Mouse (Mus musculus) thymus, adult 2 months (tissue): ENCODE measurements at regions not wholly inside any gene's neighbourhood (a gene's known extent, or its start where the extent isn't known, plus 50 kb on each side); places are given as distances from the start of the nearest gene placed in this dataset.
A peak's percentile ranks its signal among the peaks of the same experiment; 100 is the strongest.

Experiments used
- DNase-seq: peaks from one replicate; pipeline ENCODE4 v3.0.0; 2021
- H3K27ac ChIP-seq: fragments of 200-500 bp; 2 replicates; pipeline ENCODE4 v1.5.1; 2012; ENCODE audit warnings: low read length, control low read depth; ENCODE audit not compliant: control insufficient read depth, insufficient read depth
- H3K27me3 ChIP-seq: fragments of 200-500 bp; 2 replicates; pipeline ENCODE4 v1.6.1; 2012; ENCODE audit warnings: mild to moderate bottlenecking, low read length, moderate library complexity, mixed read lengths; ENCODE audit not compliant: control insufficient read depth, insufficient read depth
- H3K36me3 ChIP-seq: fragments of 200-500 bp; 2 replicates; pipeline ENCODE4 v1.6.1; 2012; ENCODE audit warnings: mild to moderate bottlenecking, low read length, moderate library complexity; ENCODE audit not compliant: control insufficient read depth, insufficient read depth
- H3K4me1 ChIP-seq: fragments of 200-500 bp; replicated peaks from 2 replicates; pipeline ENCODE4 v1.6.1; 2012; ENCODE audit warnings: low read length; ENCODE audit not compliant: control insufficient read depth, insufficient read depth
- H3K4me3 ChIP-seq: fragments of 200-500 bp; 2 replicates; pipeline ENCODE4 v1.5.1; 2012; ENCODE audit warnings: mild to moderate bottlenecking, low read length, control low read depth, moderate library complexity; ENCODE audit not compliant: control insufficient read depth, insufficient read depth
- CTCF ChIP-seq: fragments of 200-500 bp; IDR thresholded peaks from 2 replicates; pipeline ENCODE4 v1.5.1; 2012; ENCODE audit warnings: mild to moderate bottlenecking, control low read depth, low read length, moderate library complexity, borderline replicate concordance; ENCODE audit not compliant: control insufficient read depth, poor library complexity, insufficient read depth; ENCODE audit errors: extremely low read depth
- POLR2A ChIP-seq: fragments of 200-500 bp; IDR thresholded peaks from 2 replicates; pipeline ENCODE4 v1.6.1; 2012; ENCODE audit warnings: mild to moderate bottlenecking, low read length, control low read depth, moderate library complexity; ENCODE audit not compliant: control insufficient read depth, poor library complexity, insufficient read depth; ENCODE audit errors: extremely low read depth
- whole genome bisulfite sequencing: fragments of 180-500 bp; shearing (Covaris S2); methylation state at CpG from one replicate; pipeline ENCODE4 v1.1.7; 2018; 5-methylcytosine and 5-hydroxymethylcytosine counted together

DNA sequence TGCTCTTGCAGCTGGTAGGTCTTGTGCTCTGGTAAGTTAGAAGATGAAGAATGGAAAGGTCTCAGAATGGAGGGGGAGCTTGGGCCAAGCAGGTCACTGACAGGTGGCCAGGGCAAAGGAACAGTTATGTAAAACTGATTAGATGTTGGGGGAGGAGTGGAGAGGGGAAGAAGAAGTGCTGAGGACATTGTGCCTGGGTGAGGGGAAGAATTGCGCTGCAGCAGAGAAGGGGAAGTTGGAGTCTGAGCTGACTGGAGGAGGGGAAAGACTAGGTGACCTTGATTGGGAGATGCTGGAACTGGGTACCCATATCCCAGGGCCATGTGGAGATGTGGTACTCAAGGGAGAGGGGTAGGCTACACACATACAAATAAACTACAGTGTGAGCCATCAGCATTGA lies 193.5 kb downstream of the Pten start:
- no peak for DNase-seq
- H3K27ac ChIP-seq: no peak overlapping the region

DNA sequence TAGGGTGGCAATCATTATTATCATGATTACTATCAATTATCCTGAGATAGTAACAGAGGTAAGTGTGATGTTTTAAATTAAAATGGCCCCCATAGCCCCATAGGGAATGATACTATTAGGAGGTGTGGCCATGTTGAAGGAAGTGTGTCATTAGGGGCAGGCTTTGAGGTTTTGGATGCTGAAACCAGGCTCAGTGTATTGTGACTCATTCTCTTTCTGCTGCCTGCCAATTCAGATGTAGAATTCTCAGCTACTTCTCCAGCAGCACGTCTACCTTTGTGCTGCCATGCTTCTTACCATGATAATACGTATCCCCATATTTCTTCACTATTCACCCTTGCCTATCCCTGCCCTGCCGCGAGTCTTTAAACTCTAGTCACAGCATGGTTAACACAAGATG lies 195.1 kb downstream of the Pten start:
- no peak for TF ChIP-seq CTCF
- no peak for TF ChIP-seq POLR2A
- Histone ChIP-seq H3K36me3 (no peaks in the 10 kb centered on the region), H3K27me3 (no peaks in the 10 kb centered on the region), H3K4me1 (peaks cover 38% of the 10 kb centered on the region), H3K4me3 (no peak overlapping the region), H3K27ac (peak overlapping the region; percentile 70)
- DNase-seq: no peak
- WGBS: 71% methylated on average over 4 of the region's 4 CpGs

More for the DNA sequence above, 193.5 kb downstream of the Pten start:
- Histone ChIP-seq H3K27me3 (no peaks in the 10 kb centered on the region), H3K4me3 (no peak overlapping the region), H3K4me1 (peaks cover 29% of the 10 kb centered on the region), H3K36me3 (no peaks in the 10 kb centered on the region)
- 47% methylated on average over 1 of the region's 1 CpGs for WGBS
- TF ChIP-seq POLR2A (no peak), CTCF (no peak)

DNA sequence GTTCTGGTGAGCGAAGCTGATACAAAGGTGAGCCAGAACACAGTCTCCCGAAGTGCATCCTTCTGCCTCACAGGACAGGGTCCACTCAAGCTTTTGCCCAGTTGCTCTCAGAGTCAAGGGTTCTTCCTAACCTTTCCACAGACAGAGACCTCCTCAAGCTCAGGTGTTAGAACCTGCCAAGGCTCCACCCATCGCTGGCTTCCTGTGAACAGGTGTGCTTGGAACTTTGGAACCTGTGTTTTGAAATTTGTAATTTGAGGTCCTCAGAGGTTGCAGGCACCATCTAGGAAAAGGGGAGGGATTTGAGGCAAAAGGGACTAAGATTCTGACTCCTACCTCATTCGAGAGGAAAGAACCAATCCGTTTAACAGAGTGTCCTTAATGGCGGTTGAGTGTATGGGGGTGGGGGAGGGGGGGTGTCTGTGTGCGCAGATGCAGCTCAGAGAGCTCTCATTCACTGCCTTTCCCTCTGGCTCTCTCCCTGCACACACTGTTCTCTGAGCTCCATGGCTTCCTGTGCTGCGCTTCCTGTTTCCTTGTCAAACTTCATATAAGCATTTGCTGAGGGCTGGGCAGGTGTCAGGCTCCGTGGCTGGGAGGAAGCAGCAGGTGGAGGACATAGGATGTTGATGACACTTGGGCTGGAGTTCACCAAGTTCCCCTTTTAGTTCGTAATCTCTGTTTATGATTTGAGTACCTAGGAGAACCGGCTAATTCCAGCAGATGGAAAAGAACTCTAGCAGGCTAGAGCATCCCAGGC lies 195.8 kb downstream of the Pten start:
- Histone ChIP-seq H3K27ac (peak overlapping the region; percentile 70), H3K36me3 (no peaks in the 10 kb centered on the region), H3K27me3 (no peaks in the 10 kb centered on the region), H3K4me1 (peaks cover 38% of the 10 kb centered on the region), H3K4me3 (peak overlapping the region; percentile 14)
- WGBS: 26% methylated on average over 11 of the region's 11 CpGs
- DNase-seq: peak; percentile 73
- TF ChIP-seq CTCF: no peak
- TF ChIP-seq POLR2A: no peak

DNA sequence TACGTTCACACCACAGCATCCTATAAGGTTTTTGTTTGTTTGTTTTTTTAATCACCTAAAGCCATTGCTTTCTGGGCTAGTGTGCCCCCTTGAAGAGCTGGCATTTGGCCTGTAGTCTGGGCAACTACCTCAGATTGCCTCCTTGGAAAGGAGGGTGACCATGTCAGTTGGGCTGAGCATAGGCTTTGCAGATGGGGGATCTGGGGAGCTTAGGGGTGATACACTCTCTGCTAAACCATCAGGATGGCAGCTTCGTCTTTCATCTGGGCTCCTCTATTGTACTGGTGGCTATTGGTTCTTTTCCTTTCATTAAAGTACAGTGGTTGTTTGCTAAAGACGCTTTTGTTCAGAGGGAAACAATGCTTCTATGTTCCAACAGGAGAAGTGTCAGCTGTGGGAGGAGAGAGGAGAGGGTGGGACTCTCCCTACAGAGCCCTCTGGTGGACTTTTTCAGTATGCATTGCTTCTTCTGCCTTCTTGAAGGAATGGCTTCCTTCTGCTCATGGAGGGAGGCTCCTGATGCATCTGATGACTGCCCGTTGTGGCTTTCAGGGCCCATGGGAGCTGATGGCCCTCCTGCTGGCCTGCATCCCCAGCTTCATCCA lies 196.8 kb downstream of the Pten start:
- peak overlapping the region; percentile 70 for H3K27ac ChIP-seq
- no peaks in the 10 kb centered on the region for H3K27me3 ChIP-seq
- H3K4me1 ChIP-seq: peaks cover 43% of the 10 kb centered on the region
- no peaks in the 10 kb centered on the region for H3K36me3 ChIP-seq
- DNase-seq: peak; percentile 69
- WGBS: 18% methylated on average over 4 of the region's 4 CpGs
- H3K4me3 ChIP-seq: no peak overlapping the region
- TF ChIP-seq CTCF (no peak), POLR2A (no peak)

DNA sequence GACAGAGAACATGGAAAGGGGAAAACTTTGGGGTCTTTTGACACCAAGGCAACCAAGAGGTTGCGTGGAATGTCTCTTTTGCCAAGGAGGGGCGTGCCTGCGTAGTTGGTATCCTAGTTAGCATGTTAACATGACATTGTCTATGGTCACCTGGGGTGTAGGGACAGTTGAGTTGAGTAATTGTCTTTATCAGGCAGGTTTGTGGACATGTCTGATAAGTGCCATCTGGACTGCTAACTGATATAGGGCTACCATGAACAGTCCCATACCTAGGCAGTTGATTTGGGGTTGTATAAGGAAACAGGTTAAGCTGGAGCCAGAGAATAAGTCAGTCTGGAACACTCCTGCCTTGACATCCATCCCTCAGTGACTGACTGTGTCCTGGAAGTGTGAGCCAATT lies 197.6 kb downstream of the Pten start:
- H3K27ac ChIP-seq: no peak overlapping the region
- no peaks in the 10 kb centered on the region for H3K36me3 ChIP-seq
- TF ChIP-seq POLR2A (no peak), CTCF (no peak)
- peaks cover 46% of the 10 kb centered on the region for H3K4me1 ChIP-seq
- no peak for DNase-seq
- no peak overlapping the region for H3K4me3 ChIP-seq
- WGBS: 98% methylated on average over 3 of the region's 3 CpGs
- H3K27me3 ChIP-seq: no peaks in the 10 kb centered on the region

DNA sequence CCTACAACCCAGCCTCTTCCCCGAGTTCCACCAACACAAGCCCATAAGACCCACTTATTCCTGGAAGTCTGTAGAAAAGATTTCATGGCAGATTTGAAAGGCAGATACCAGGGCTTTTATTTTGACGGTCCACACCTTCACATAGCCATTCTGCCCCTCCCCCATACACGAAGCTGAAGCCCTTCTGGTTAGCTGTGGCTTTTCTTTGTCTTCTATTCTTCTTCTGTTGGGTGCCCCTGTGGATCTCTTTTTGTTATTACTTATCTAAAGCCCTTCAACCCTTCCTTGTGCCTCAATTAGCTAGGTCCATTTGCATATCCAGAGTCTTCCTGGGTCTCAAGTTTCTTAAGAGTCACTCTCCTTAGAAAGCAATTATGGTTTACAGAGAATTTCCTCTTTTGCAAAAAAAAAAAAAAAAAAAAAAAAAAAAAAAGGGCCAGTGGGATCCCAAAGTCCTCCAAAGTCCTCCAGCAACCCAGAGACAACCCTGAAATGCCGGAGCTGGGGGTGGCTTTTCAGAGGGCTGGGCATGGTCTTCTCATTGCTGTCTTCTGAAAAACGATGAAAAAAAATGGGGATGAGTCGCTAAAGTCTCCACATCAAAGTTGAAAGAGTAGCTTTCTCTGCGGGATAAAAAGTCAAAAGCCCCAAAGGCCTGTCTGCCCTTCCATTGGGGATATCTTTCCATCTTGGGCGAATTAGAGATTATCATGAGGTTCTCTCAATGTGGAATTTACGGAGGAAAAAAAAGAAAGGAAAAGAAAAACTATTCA lies 199.0 kb downstream of the Pten start:
- TF ChIP-seq CTCF: no peak
- H3K4me1 ChIP-seq: peaks cover 54% of the 10 kb centered on the region
- H3K27ac ChIP-seq: peak overlapping the region; percentile 75
- no peak for DNase-seq
- no peaks in the 10 kb centered on the region for H3K27me3 ChIP-seq
- peak overlapping the region; percentile 58 for H3K4me3 ChIP-seq
- no peaks in the 10 kb centered on the region for H3K36me3 ChIP-seq
- WGBS: 5% methylated on average over 9 of the region's 9 CpGs
